Mouse (Mus musculus) cerebellum, postnatal 4 days (tissue): ENCODE results near the gene Oma1.
A peak's percentile ranks its signal among the peaks of the same experiment; 100 is the strongest.

Experiments
- DNase-seq, 2 experiments: peaks; one replicate each; pipeline ENCODE4 v3.0.0; 2022; ENCODE audit warnings: low spot score in 2 of 2, mixed read lengths in 1 of 2

Gene Oma1

GRCm38 (mm10) chr4:103313587-103314525 is at the start of gene Oma1:
Gene Oma1 (plus strand): TSS chr4:103313812.
- DNase-seq, result peak; percentile 99

GRCm38 (mm10) chr4:103263812-103264396 is 49.7 kb upstream of the Oma1 start:
- no peak for DNase-seq

GRCm38 (mm10) chr4:103265166-103265565 is 48.4 kb upstream of the Oma1 start:
- DNase-seq, result no peak

GRCm38 (mm10) chr4:103269336-103269735 is 44.3 kb upstream of the Oma1 start:
- no peak for DNase-seq

GRCm38 (mm10) chr4:103273021-103273420 is 40.6 kb upstream of the Oma1 start:
- no peak for DNase-seq

- no peak for DNase-seq
These were observed 25.3 kb upstream of the Oma1 start for GRCm38 (mm10) chr4:103288342-103288741.

- no peak for DNase-seq
These were observed 22.8 kb upstream of the Oma1 start, which contains the start of gene 4921539E11Rik for GRCm38 (mm10) chr4:103290763-103291162. Gene 4921539E11Rik (minus strand): TSS chr4:103290863.

GRCm38 (mm10) chr4:103299342-103299741 is 14.3 kb upstream of the Oma1 start:
- no peak for DNase-seq

- DNase-seq, result no peak
These were observed 9.8 kb upstream of the Oma1 start for GRCm38 (mm10) chr4:103303851-103304250.

- no peak for DNase-seq
These were observed 906 bp downstream of the Oma1 start for GRCm38 (mm10) chr4:103314526-103314910.

GRCm38 (mm10) chr4:103315861-103316260 is 2.2 kb downstream of the Oma1 start:
- DNase-seq, result no peak

- DNase-seq, result no peak
These were observed 7.8 kb downstream of the Oma1 start for GRCm38 (mm10) chr4:103321461-103321860.

GRCm38 (mm10) chr4:103324688-103325451 is 11.3 kb downstream of the Oma1 start:
- no peak for DNase-seq

- DNase-seq, result no peak
These were observed 13.4 kb downstream of the Oma1 start for GRCm38 (mm10) chr4:103326994-103327393.

- DNase-seq, result no peak
These were observed 15.7 kb downstream of the Oma1 start for GRCm38 (mm10) chr4:103329348-103329747.

GRCm38 (mm10) chr4:103335134-103335533 is 21.5 kb downstream of the Oma1 start:
- DNase-seq, result no peak

- no peak for DNase-seq
These were observed 27.1 kb downstream of the Oma1 start for GRCm38 (mm10) chr4:103340726-103341125.

GRCm38 (mm10) chr4:103341620-103342019 is 28.0 kb downstream of the Oma1 start:
- DNase-seq, result no peak

- DNase-seq, result peak in 1 of 2 experiments; percentile 8
These were observed 32.4 kb downstream of the Oma1 start for GRCm38 (mm10) chr4:103346058-103346457.

GRCm38 (mm10) chr4:103346849-103347248 is 33.2 kb downstream of the Oma1 start:
- DNase-seq, result no peak

GRCm38 (mm10) chr4:103349219-103349618 is 35.6 kb downstream of the Oma1 start:
- no peak for DNase-seq

GRCm38 (mm10) chr4:103352926-103353325 is 39.3 kb downstream of the Oma1 start:
- DNase-seq, result no peak
